14 mouse cellular contexts compared by ENCODE assay signal in the genomic region with DNA sequence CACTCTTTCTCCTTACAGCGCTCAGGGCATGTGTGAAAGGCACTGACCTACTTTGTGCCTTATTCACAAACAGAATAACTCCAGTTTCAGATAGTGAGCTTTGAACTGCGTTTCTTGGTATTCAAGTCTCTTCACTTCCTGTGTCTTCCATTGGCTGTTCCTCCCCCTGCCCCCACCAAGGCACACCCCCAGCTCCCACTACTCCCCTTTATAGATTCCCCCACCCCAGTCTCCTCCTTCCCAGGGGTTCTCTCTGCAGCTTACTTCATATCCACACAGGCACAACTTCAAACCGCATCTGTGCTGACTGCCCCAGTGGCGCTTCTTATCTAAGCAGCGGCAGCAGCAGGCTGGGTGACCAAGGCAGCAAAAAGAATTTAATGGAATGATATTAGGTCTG.
DNase-seq lines count a peak whose midpoint lies in the region; ATAC-seq and TF ChIP-seq lines count a peak whose summit lies in the region.
"Had no signal": no experiment of that assay in that cellular context is flagged by ENCODE, and none has a peak within 500 bp of the region (broad histone marks: within the 10 kb centered on the region; RNA-seq: fewer than 3 reads in every experiment).

No protein-coding gene starts in this region.

- TF ChIP-seq EP300 in heart, postnatal 0 days (IDR thresholded peaks at IDR 0.05; ENCODE audit: low read depth) = no peak
- TF ChIP-seq EP300 in MEL (IDR thresholded peaks at IDR 0.05; ENCODE audit: low read depth in 1 of 2, low read length in 2 of 2) = peak; percentile 36 to 44; a peak in 3 of 4 replicates

- intact Hi-C loops in left cerebral cortex, postnatal 4 days (cut with DNase I) = loop anchor here (10.0 kb wide), 1 partner anchor 200 kb away; no protein-coding TSS in a partner anchor

- 42% methylated on average over 5 of the region's 5 CpGs for WGBS in heart, postnatal 0 days
- 41% methylated on average over 5 of the region's 5 CpGs for WGBS in heart, embryonic 11.5 days (ENCODE audit: insufficient replicate concordance)
- WGBS in liver, embryonic 12.5 days (ENCODE audit: insufficient replicate concordance) = 23% methylated on average over 5 of the region's 5 CpGs
- whole genome bisulfite sequencing in thymus, adult 2 months = 5% methylated on average over 5 of the region's 5 CpGs

- no peak overlapping the region for H3K4me3 ChIP-seq in heart, postnatal 0 days (ENCODE audit: low read depth, low read length)
- H3K4me3 ChIP-seq in heart, embryonic 11.5 days (ENCODE audit: low read depth, low read length) = no peak overlapping the region
- H3K4me3 ChIP-seq in MEL (ENCODE audit: control insufficient read depth in 1 of 2, insufficient read depth in 1 of 2, low read depth in 2 of 2, low read length in 2 of 2) = peak overlapping the region; percentile 59 to 74
- no peak overlapping the region for H3K4me3 ChIP-seq in liver, embryonic 12.5 days
- H3K4me3 ChIP-seq in thymus, adult 2 months (ENCODE audit: control insufficient read depth, insufficient read depth, low read length) = peak overlapping the region; percentile 43
- H3K4me3 ChIP-seq: embryonic facial prominence, embryonic 13.5 days; forebrain, embryonic 13.5 days; myocyte had no signal

- H3K79me2 ChIP-seq in MEL (ENCODE audit: control insufficient read depth, insufficient read depth, low read length, poor library complexity) = no peaks in the 10 kb centered on the region; the same call in 1 of the 2 replicates

- ATAC-seq in heart, postnatal 0 days (ENCODE audit: insufficient read depth, low read depth) = no peak
- ATAC-seq in heart, embryonic 11.5 days (replicated peaks; ENCODE audit: insufficient number of reproducible peaks, low FRiP score, low TSS enrichment) = no peak
- ATAC-seq in liver, embryonic 12.5 days = peak; percentile 77
- ATAC-seq: forebrain, embryonic 13.5 days had no signal

- no peaks in the 10 kb centered on the region for H3K36me3 ChIP-seq in heart, postnatal 0 days (replicated peaks; ENCODE audit: control insufficient read depth, insufficient read depth, low read length)
- no peaks in the 10 kb centered on the region; the same call in 1 of the 2 replicates for H3K36me3 ChIP-seq in heart, embryonic 11.5 days (ENCODE audit: control insufficient read depth, insufficient read depth, low read length)
- H3K36me3 ChIP-seq in MEL (ENCODE audit: control insufficient read depth in 1 of 2, insufficient read depth in 2 of 2, low read length in 2 of 2) = peaks cover 0 to 3% of the 10 kb centered on the region in 2 experiments; a peak in 2 of 4 replicates
- H3K36me3 ChIP-seq in liver, embryonic 12.5 days = no peaks in the 10 kb centered on the region
- H3K36me3 ChIP-seq in thymus, adult 2 months (ENCODE audit: control insufficient read depth, insufficient read depth, low read length) = no peaks in the 10 kb centered on the region
- H3K36me3 ChIP-seq: embryonic facial prominence, embryonic 13.5 days had no signal

- no peak for TF ChIP-seq RAD21 in MEL (IDR thresholded peaks at IDR 0.05; ENCODE audit: low read depth, low read length)

- peak overlapping the region; percentile 48; the same call in 1 of the 2 replicates for H3K27ac ChIP-seq in heart, postnatal 0 days (ENCODE audit: low read depth)
- no peak overlapping the region for H3K27ac ChIP-seq in heart, embryonic 11.5 days (ENCODE audit: low read depth, low read length)
- H3K27ac ChIP-seq in MEL (ENCODE audit: control insufficient read depth, low read depth, low read length) = peak overlapping the region; percentile 75
- H3K27ac ChIP-seq in liver, embryonic 12.5 days = peak overlapping the region; percentile 64
- H3K27ac ChIP-seq in thymus, adult 2 months (ENCODE audit: control insufficient read depth, insufficient read depth, low read length) = peak overlapping the region; percentile 99
- H3K27ac ChIP-seq: embryonic facial prominence, embryonic 13.5 days; forebrain, embryonic 13.5 days had no signal

- H3K27me3 ChIP-seq in heart, postnatal 0 days (ENCODE audit: control insufficient read depth, insufficient read depth, low read length) = no peaks in the 10 kb centered on the region
- no peaks in the 10 kb centered on the region for H3K27me3 ChIP-seq in heart, embryonic 11.5 days (ENCODE audit: control insufficient read depth, insufficient read depth, low read length)
- peaks cover 0 to 2% of the 10 kb centered on the region in 2 experiments; a peak in 3 of 4 replicates for H3K27me3 ChIP-seq in MEL (ENCODE audit: control insufficient read depth in 1 of 2, insufficient read depth in 2 of 2, low read length in 2 of 2)
- no peaks in the 10 kb centered on the region; the same call in 1 of the 2 replicates for H3K27me3 ChIP-seq in liver, embryonic 12.5 days (replicated peaks)
- H3K27me3 ChIP-seq in thymus, adult 2 months (ENCODE audit: control insufficient read depth, insufficient read depth, low read length) = no peaks in the 10 kb centered on the region
- H3K27me3 ChIP-seq: embryonic facial prominence, embryonic 13.5 days; forebrain, embryonic 13.5 days had no signal

- no peak overlapping the region for H3K9ac ChIP-seq in heart, postnatal 0 days (replicated peaks; ENCODE audit: low read depth, low read length)
- H3K9ac ChIP-seq in heart, embryonic 11.5 days (ENCODE audit: low read depth, low read length) = no peak overlapping the region
- peak overlapping the region; percentile 80 for H3K9ac ChIP-seq in MEL (ENCODE audit: control insufficient read depth, low read depth, low read length, poor library complexity, severe bottlenecking)
- no peak overlapping the region for H3K9ac ChIP-seq in liver, embryonic 12.5 days
- H3K9ac ChIP-seq: embryonic facial prominence, embryonic 13.5 days; forebrain, embryonic 13.5 days had no signal

- no peak for TF ChIP-seq CTCF in heart, postnatal 0 days (IDR thresholded peaks at IDR 0.05; ENCODE audit: low read depth)
- TF ChIP-seq CTCF in MEL (IDR thresholded peaks at IDR 0.05 in 2 of 3, conservative IDR thresholded peaks at IDR 0.05 in 1 of 3; ENCODE audit: control insufficient read depth in 1 of 3, insufficient read depth in 1 of 3, low read depth in 2 of 3, low read length in 3 of 3, poor library complexity in 1 of 3, severe bottlenecking in 1 of 3) = no peak
- no peak for TF ChIP-seq CTCF in thymus, adult 2 months (IDR thresholded peaks at IDR 0.05; ENCODE audit: borderline replicate concordance, control insufficient read depth, extremely low read depth, insufficient read depth, low read length, poor library complexity)

- H3K4me2 ChIP-seq in heart, postnatal 0 days (ENCODE audit: low read depth, low read length) = peak overlapping the region; percentile 9; the same call in 1 of the 2 replicates
- H3K4me2 ChIP-seq in heart, embryonic 11.5 days = no peak overlapping the region
- H3K4me2 ChIP-seq in liver, embryonic 12.5 days = peak overlapping the region; percentile 41
- H3K4me2 ChIP-seq: embryonic facial prominence, embryonic 13.5 days; forebrain, embryonic 13.5 days had no signal

- H3K4me1 ChIP-seq in heart, postnatal 0 days (ENCODE audit: control insufficient read depth, insufficient read depth) = no peaks in the 10 kb centered on the region
- 0 out of 2 replicates have a peak, but pooled peaks cover 3% of the 10 kb centered on the region for H3K4me1 ChIP-seq in heart, embryonic 11.5 days (ENCODE audit: control insufficient read depth, insufficient read depth, low read length)
- peaks cover 0 to 6% of the 10 kb centered on the region in 2 experiments; a peak in 2 of 4 replicates for H3K4me1 ChIP-seq in MEL (ENCODE audit: control insufficient read depth in 1 of 2, insufficient read depth in 2 of 2, low read length in 2 of 2)
- H3K4me1 ChIP-seq in liver, embryonic 12.5 days = peaks cover 32% of the 10 kb centered on the region
- peaks cover 43% of the 10 kb centered on the region for H3K4me1 ChIP-seq in thymus, adult 2 months (replicated peaks; ENCODE audit: control insufficient read depth, insufficient read depth, low read length)
- H3K4me1 ChIP-seq: embryonic facial prominence, embryonic 13.5 days; forebrain, embryonic 13.5 days had no signal

- 0 out of 2 replicates have a peak, but pooled peaks cover 6% of the 10 kb centered on the region for H3K9me3 ChIP-seq in heart, postnatal 0 days (replicated peaks; ENCODE audit: control insufficient read depth, low read length)
- H3K9me3 ChIP-seq in heart, embryonic 11.5 days (replicated peaks; ENCODE audit: control insufficient read depth, low read length) = no peaks in the 10 kb centered on the region
- H3K9me3 ChIP-seq in MEL (replicated peaks; ENCODE audit: insufficient read depth, low read length) = no peaks in the 10 kb centered on the region
- H3K9me3 ChIP-seq in liver, embryonic 12.5 days (replicated peaks) = peaks cover 3% of the 10 kb centered on the region; the same call in 1 of the 2 replicates

- no peak for DNase-seq in heart, postnatal 0 days (ENCODE audit: low spot score)
- peak; percentile 77 for DNase-seq in MEL (ENCODE audit: low read depth, low spot score)
- DNase-seq in thymus, adult 2 months = peak; percentile 86
- no peak for DNase-seq in embryo, embryonic 11 days
- DNase-seq in gastrocnemius, adult 8-10 months (ENCODE audit: low spot score in 2 of 2) = no peak
- no peak for DNase-seq in left cerebral cortex, postnatal 4 days
- DNase-seq: cerebellum, postnatal 10 days; gastrocnemius, postnatal 25 days; kidney, postnatal 14 days had no signal

- peak in 1 of 2 experiments; percentile 35; a peak in 1 of 4 replicates for TF ChIP-seq POLR2A in MEL (IDR thresholded peaks at IDR 0.05; ENCODE audit: control insufficient read depth in 1 of 2, insufficient read depth in 1 of 2, low read depth in 1 of 2, low read length in 2 of 2, poor library complexity in 1 of 2)
- TF ChIP-seq POLR2A in thymus, adult 2 months (IDR thresholded peaks at IDR 0.05; ENCODE audit: control insufficient read depth, extremely low read depth, insufficient read depth, low read length, poor library complexity) = no peak

TF ChIP-seq in MEL, 35 proteins besides CTCF, POLR2A, EP300 and RAD21 (continues in another document):
- TF ChIP-seq TBP (IDR thresholded peaks at IDR 0.05; ENCODE audit: low read depth, low read length) = peak; percentile 53
- TF ChIP-seq HCFC1 (IDR thresholded peaks at IDR 0.05; ENCODE audit: low read depth, low read length) = no peak
- no peak for TF ChIP-seq KAT2A (conservative IDR thresholded peaks at IDR 0.05; ENCODE audit: low read depth, low read length)
- no peak for TF ChIP-seq SMC3 (IDR thresholded peaks at IDR 0.05; ENCODE audit: low read depth, low read length)
- TF ChIP-seq MXI1 (IDR thresholded peaks at IDR 0.05; ENCODE audit: low read depth, low read length) = no peak
- TF ChIP-seq MAX (IDR thresholded peaks at IDR 0.05; ENCODE audit: low read length) = no peak
- no peak for TF ChIP-seq POLR2AphosphoS2 (IDR thresholded peaks at IDR 0.05; ENCODE audit: low read length)
- peak; percentile 29 for TF ChIP-seq GATA1 (IDR thresholded peaks at IDR 0.05; ENCODE audit: low read depth, low read length)
- TF ChIP-seq TAL1 (IDR thresholded peaks at IDR 0.05; ENCODE audit: low read length) = peak; percentile 68
- no peak for TF ChIP-seq ELF1 (IDR thresholded peaks at IDR 0.05; ENCODE audit: low read depth, low read length)
- no peak for TF ChIP-seq ZKSCAN1 (IDR thresholded peaks at IDR 0.05; ENCODE audit: low read depth, low read length)
- no peak for TF ChIP-seq MEF2A (IDR thresholded peaks at IDR 0.05; ENCODE audit: extremely low read depth, insufficient replicate concordance, low read depth, low read length, poor library complexity, severe bottlenecking)

Comparison
In these comparisons a context has a peak if more than half of its experiments do, and no peak if none do; other contexts are left out.
1. DNase-seq: peak in MEL (single experiment) and thymus, adult 2 months (single experiment); none in heart, postnatal 0 days (single experiment), embryo, embryonic 11 days (single experiment), gastrocnemius, adult 8-10 months (0 of 2) and left cerebral cortex, postnatal 4 days (single experiment).
2. H3K4me3 ChIP-seq: peak in MEL (2 of 2) and thymus, adult 2 months (single experiment); none in heart, postnatal 0 days (single experiment), heart, embryonic 11.5 days (single experiment) and liver, embryonic 12.5 days (single experiment).